8 mouse cellular contexts compared by ENCODE assay signal in genomic region chr13:47122537-47123430, GRCm38 (mm10). TPM values are rescaled to one million over a fixed set of nuclear protein-coding genes. Genes with fewer than 3 reads are reported as not detected.
DNase-seq lines count a peak whose midpoint lies in the region; ATAC-seq and TF ChIP-seq lines count a peak whose summit lies in the region.

Gene Rnf144b (plus strand): TSS chr13:47122656.

- no peaks in the 10 kb centered on the region for H3K9me3 ChIP-seq in forebrain, embryonic 15.5 days

- no peak within 1 kb of the TSS for H3K27ac ChIP-seq in forebrain, embryonic 15.5 days (replicated peaks)
- peak within 1 kb of the TSS; percentile 80 for H3K27ac ChIP-seq in left cerebral cortex, adult 2 months

- no peak for TF ChIP-seq CTCF in left cerebral cortex, adult 2 months (IDR thresholded peaks at IDR 0.05)

- H3K27me3 ChIP-seq in forebrain, embryonic 15.5 days, result no peaks in the 10 kb centered on the region

- H3K36me3 ChIP-seq in forebrain, embryonic 15.5 days, result no peaks in the 10 kb centered on the region

- 2% methylated on average over 55 of the region's 55 CpGs for WGBS in forebrain, embryonic 15.5 days

- peak; percentile 26; the same call in 1 of the 2 replicates for ATAC-seq in forebrain, embryonic 15.5 days (replicated peaks)
- ATAC-seq in activated CD4-positive, CD25-positive, alpha-beta regulatory T cell, adult 4 months, result no peak

- intact Hi-C loops in left cerebral cortex, adult 2 months (cut with DNase I), result loop anchor here (1.0 to 2.0 kb wide), 2 partner anchors 14 to 26 kb away; no protein-coding TSS in a partner anchor

- H3K4me3 ChIP-seq in forebrain, embryonic 15.5 days, result peak within 1 kb of the TSS; percentile 55
- peak within 1 kb of the TSS; percentile 75 for H3K4me3 ChIP-seq in left cerebral cortex, adult 2 months

- DNase-seq in CD8-positive naive resting alpha-beta T cell, adult 2 months (ENCODE audit: low read depth in 2 of 2, low spot score in 2 of 2), result peak; percentile 43 to 56
- DNase-seq in adrenal gland, postnatal 25 days, result peak; percentile 50
- peak; percentile 66 for DNase-seq in heart, postnatal 4 days
- DNase-seq in left cerebral cortex, adult 2 months (ENCODE audit: extremely low spot score in 1 of 2, low spot score in 2 of 2), result peak; percentile 64 to 69
- DNase-seq in lung, postnatal 36 days, result peak; percentile 28
- peak; percentile 75 for DNase-seq in retina, postnatal 1 day

- peaks cover 16% of the 10 kb centered on the region for H3K4me1 ChIP-seq in forebrain, embryonic 15.5 days

- peak within 1 kb of the TSS; percentile 55 for H3K9ac ChIP-seq in forebrain, embryonic 15.5 days (replicated peaks)

- H3K4me2 ChIP-seq in forebrain, embryonic 15.5 days (replicated peaks), result peak within 1 kb of the TSS; percentile 97

RNA-seq across cellular contexts. Expression of gene Rnf144b, which starts in this region (rescaled TPM):
- 2.8 and 3.9 TPM in 2 replicates for total RNA-seq in adrenal gland, postnatal 25 days (2021)
- 0.37 and 0.38 TPM in 2 replicates for polyA plus RNA-seq in forebrain, embryonic 15.5 days (2015; fragmentation: Nextera tagmentation; extraction: Ambion mirVana)
- 1 to 10 TPM; 7.3 to 8.1 TPM for total RNA-seq in heart, postnatal 4 days (2021)
- 10 to 100 TPM; 20.7 to 25.9 TPM for total RNA-seq in left cerebral cortex, adult 2 months (2021)
- under 1 TPM in 1 of 2 experiments, not detected in 1; 0.07 TPM for polyA plus RNA-seq in activated CD4-positive, CD25-positive, alpha-beta regulatory T cell, adult 4 months (2017; shearing (Covaris generic))

Comparison
In these comparisons a context has a peak if more than half of its experiments do, and no peak if none do; other contexts are left out.
1. Peak in ATAC-seq, H3K4me3 ChIP-seq, H3K9ac ChIP-seq and H3K4me2 ChIP-seq in forebrain, embryonic 15.5 days; RNA of the gene not detected or under 1 TPM.